Mouse (Mus musculus): Measurements from ENCODE around the gene Arrdc5. TPM values are rescaled to one million over a fixed set of nuclear protein-coding genes. Genes with fewer than 3 reads are reported as not detected.

The Arrdc5 gene
- polyA plus RNA-seq, 1 experiment from 2014 or later: not detected

DNA sequence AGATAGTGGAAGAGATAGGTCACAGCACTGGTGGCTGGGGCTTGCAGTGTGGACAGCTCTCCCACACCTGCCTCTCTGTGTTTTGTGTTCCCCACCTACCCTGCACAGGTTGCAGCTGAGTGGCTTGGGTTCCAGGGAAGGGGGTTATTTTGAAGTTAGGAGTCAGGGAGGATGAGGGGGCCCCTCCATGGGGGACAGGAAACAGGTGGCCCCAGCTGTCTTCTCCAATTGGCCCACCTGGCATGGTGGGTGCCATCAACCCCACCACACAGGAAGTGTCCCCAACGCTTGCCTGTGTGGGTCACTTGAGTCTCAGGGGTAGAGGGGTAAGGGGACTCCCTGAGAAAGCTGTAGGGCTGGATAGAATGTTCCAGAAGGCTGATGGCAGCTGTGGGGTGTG, 6.8 kb downstream of the Arrdc5 start:
- Histone ChIP-seq H3K4me1 (replicated peaks; ENCODE audit: control insufficient read depth, insufficient read depth, low read length) (peaks cover 19% of the 10 kb centered on the region), H3K9me3 (ENCODE audit: control insufficient read depth, low read length) (no peaks in the 10 kb centered on the region), H3K4me3 (ENCODE audit: low read length) (no peak overlapping the region), H3K27me3 (ENCODE audit: control insufficient read depth, insufficient read depth, low read depth, low read length) (no peaks in the 10 kb centered on the region), H3K9ac (ENCODE audit: low read length) (no peak overlapping the region), H3K27ac (ENCODE audit: low read length) (no peak overlapping the region), H3K4me2 (ENCODE audit: low read depth, low read length) (no peak overlapping the region), H3K36me3 (ENCODE audit: control insufficient read depth, insufficient read depth, low read length) (no peaks in the 10 kb centered on the region)
- WGBS: 50% methylated on average over 1 of the region's 1 CpGs
- ATAC-seq (ENCODE audit: low read depth): no peak

DNA sequence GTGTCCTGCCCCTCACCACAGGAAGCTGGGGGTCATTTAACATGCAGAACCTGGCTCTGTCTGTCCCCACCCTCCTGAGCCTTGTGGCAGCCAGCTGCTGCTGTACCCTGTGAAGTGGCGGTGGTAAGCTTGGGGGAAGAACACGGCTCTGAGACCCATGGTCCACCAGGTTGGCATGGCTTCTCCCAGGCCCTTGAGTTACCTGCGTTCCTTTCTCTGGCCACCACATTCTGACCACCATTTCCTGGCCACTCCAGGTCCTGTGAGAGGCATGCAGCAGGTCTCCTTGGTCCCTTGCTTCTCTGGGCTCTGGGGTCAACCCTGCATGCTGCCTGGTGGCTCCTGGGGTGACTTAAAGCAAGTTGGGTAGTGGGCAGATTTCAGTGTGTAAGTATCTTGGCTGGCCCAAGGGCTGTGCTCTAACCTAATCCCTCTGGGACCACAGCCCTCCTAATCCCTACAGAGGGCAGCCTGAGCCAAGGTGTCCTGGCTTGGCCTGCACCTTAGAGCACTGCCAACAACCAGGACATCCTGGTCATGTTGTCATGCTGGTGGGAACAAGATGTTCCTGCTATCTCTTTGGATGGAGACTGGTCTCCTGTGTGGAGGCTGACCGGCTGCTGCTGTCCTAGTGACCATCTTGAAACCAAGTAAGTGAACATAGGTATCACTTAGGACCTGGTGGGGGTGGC, 7.4 kb downstream of the Arrdc5 start, which contains the start of gene Plin3:
Gene Plin3, minus strand, starts transcription at position 343 of the 692 bp plus-strand sequence.
- Histone ChIP-seq H3K27ac (ENCODE audit: low read length) (peak within 1 kb of the TSS; percentile 97), H3K4me1 (replicated peaks; ENCODE audit: control insufficient read depth, insufficient read depth, low read length) (peaks cover 25% of the 10 kb centered on the region), H3K4me2 (ENCODE audit: low read depth, low read length) (no peak within 1 kb of the TSS), H3K4me3 (ENCODE audit: low read length) (no peak within 1 kb of the TSS), H3K9ac (ENCODE audit: low read length) (no peak within 1 kb of the TSS; the same call in 1 of the 2 replicates), H3K36me3 (ENCODE audit: control insufficient read depth, insufficient read depth, low read length) (no peaks in the 10 kb centered on the region), H3K9me3 (ENCODE audit: control insufficient read depth, low read length) (no peaks in the 10 kb centered on the region), H3K27me3 (ENCODE audit: control insufficient read depth, insufficient read depth, low read depth, low read length) (no peaks in the 10 kb centered on the region)
- ATAC-seq (ENCODE audit: low read depth): no peak
- WGBS: 88% methylated on average over 4 of the region's 4 CpGs

- Histone ChIP-seq H3K4me2 (ENCODE audit: low read depth, low read length) (no peak overlapping the region), H3K4me3 (ENCODE audit: low read length) (no peak overlapping the region), H3K4me1 (replicated peaks; ENCODE audit: control insufficient read depth, insufficient read depth, low read length) (peaks cover 29% of the 10 kb centered on the region), H3K36me3 (ENCODE audit: control insufficient read depth, insufficient read depth, low read length) (no peaks in the 10 kb centered on the region), H3K9me3 (ENCODE audit: control insufficient read depth, low read length) (no peaks in the 10 kb centered on the region), H3K27me3 (ENCODE audit: control insufficient read depth, insufficient read depth, low read depth, low read length) (no peaks in the 10 kb centered on the region), H3K27ac (ENCODE audit: low read length) (peak overlapping the region; percentile 97), H3K9ac (ENCODE audit: low read length) (peak overlapping the region; percentile 65; the same call in 1 of the 2 replicates)
- ATAC-seq (ENCODE audit: low read depth): no peak
- 89% methylated on average over 7 of the region's 7 CpGs for WGBS
These were observed 8.1 kb downstream of the Arrdc5 start for GRCm38 (mm10) chr17:56291826-56292475.

- ATAC-seq (ENCODE audit: low read depth): peak; percentile 93
- H3K27me3 ChIP-seq (ENCODE audit: control insufficient read depth, insufficient read depth, low read depth, low read length): no peaks in the 10 kb centered on the region
These were observed 8.9 kb downstream of the Arrdc5 start for GRCm38 (mm10) chr17:56291171-56291511.

GRCm38 (mm10) chr17:56290388-56291170, 9.5 kb downstream of the Arrdc5 start:
- peaks cover 31% of the 10 kb centered on the region for H3K4me1 ChIP-seq (replicated peaks; ENCODE audit: control insufficient read depth, insufficient read depth, low read length)
- H3K4me3 ChIP-seq (ENCODE audit: low read length): peak overlapping the region; percentile 68
- WGBS: 3% methylated on average over 17 of the region's 17 CpGs
- peak; percentile 93 for ATAC-seq (ENCODE audit: low read depth)
- no peaks in the 10 kb centered on the region for H3K27me3 ChIP-seq (ENCODE audit: control insufficient read depth, insufficient read depth, low read depth, low read length)
- peak overlapping the region; percentile 82 for H3K4me2 ChIP-seq (ENCODE audit: low read depth, low read length)
- H3K9ac ChIP-seq (ENCODE audit: low read length): peak overlapping the region; percentile 81
- peak overlapping the region; percentile 97 for H3K27ac ChIP-seq (ENCODE audit: low read length)
- H3K9me3 ChIP-seq (ENCODE audit: control insufficient read depth, low read length): no peaks in the 10 kb centered on the region
- H3K36me3 ChIP-seq (ENCODE audit: control insufficient read depth, insufficient read depth, low read length): peaks cover 13% of the 10 kb centered on the region

More at GRCm38 (mm10) chr17:56291171-56291511, 8.9 kb downstream of the Arrdc5 start:
- Histone ChIP-seq H3K4me1 (replicated peaks; ENCODE audit: control insufficient read depth, insufficient read depth, low read length) (peaks cover 31% of the 10 kb centered on the region), H3K9ac (ENCODE audit: low read length) (peak overlapping the region; percentile 65), H3K36me3 (ENCODE audit: control insufficient read depth, insufficient read depth, low read length) (peaks cover 7% of the 10 kb centered on the region), H3K4me2 (ENCODE audit: low read depth, low read length) (peak overlapping the region; percentile 82), H3K27ac (ENCODE audit: low read length) (peak overlapping the region; percentile 97), H3K9me3 (ENCODE audit: control insufficient read depth, low read length) (no peaks in the 10 kb centered on the region), H3K4me3 (ENCODE audit: low read length) (peak overlapping the region; percentile 17)
- WGBS: under 1% methylated on average over 16 of the region's 16 CpGs

DNA sequence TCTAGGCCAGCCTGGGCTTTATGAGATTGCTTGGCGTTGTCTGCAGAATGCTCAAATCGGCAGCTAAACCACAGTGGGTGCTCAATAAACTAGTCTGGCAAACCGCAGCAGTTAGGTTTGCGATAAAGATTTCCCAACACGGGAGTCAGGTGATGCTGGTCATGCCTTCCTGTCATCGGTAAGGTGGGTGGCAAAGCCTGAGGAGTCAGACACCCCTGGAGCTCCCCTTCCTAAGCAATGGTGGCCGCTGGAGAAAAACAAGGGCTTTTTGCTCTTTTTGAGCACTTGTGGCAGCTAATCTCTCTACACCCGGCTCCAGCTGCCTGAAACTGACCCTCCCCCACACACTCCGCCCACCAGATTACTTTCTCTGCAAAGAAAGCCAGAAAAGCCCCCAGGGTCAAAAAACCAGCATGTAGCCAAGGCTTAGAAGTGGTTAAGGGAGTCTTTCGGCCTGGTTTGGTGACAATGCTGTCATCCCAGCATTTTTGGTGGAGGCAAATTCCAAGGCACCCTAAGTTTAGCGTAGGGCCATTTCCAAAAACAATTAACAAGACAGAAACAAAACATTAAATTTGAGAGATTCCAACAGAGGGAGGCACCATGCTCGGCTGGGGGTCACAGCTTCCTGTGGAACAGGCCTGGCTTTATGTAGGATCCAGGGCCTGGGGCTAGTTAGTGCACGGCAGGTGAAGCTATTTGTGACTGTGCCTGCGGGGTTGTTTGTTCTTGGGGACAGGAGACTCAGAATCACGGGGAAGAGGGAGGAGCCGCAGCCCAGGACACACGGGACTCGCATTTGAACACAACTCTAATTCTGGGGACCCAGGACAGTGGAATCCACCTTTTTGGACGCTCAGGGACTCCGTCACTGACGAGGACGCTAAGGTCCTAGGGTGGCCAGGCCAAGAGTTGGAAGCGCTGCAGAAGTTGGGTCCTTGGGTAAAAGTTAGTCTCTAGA, 10.4 kb downstream of the Arrdc5 start:
- peak overlapping the region; percentile 81 for H3K9ac ChIP-seq (ENCODE audit: low read length)
- H3K27me3 ChIP-seq (ENCODE audit: control insufficient read depth, insufficient read depth, low read depth, low read length): no peaks in the 10 kb centered on the region
- peak overlapping the region; percentile 68 for H3K4me3 ChIP-seq (ENCODE audit: low read length)
- H3K4me1 ChIP-seq (replicated peaks; ENCODE audit: control insufficient read depth, insufficient read depth, low read length): peaks cover 31% of the 10 kb centered on the region
- peak overlapping the region; percentile 82 for H3K4me2 ChIP-seq (ENCODE audit: low read depth, low read length)
- H3K9me3 ChIP-seq (ENCODE audit: control insufficient read depth, low read length): no peaks in the 10 kb centered on the region
- ATAC-seq (ENCODE audit: low read depth): peak; percentile 8
- peaks cover 21% of the 10 kb centered on the region for H3K36me3 ChIP-seq (ENCODE audit: control insufficient read depth, insufficient read depth, low read length)
- WGBS: 2% methylated on average over 23 of the region's 23 CpGs
- H3K27ac ChIP-seq (ENCODE audit: low read length): peak overlapping the region; percentile 97

DNA sequence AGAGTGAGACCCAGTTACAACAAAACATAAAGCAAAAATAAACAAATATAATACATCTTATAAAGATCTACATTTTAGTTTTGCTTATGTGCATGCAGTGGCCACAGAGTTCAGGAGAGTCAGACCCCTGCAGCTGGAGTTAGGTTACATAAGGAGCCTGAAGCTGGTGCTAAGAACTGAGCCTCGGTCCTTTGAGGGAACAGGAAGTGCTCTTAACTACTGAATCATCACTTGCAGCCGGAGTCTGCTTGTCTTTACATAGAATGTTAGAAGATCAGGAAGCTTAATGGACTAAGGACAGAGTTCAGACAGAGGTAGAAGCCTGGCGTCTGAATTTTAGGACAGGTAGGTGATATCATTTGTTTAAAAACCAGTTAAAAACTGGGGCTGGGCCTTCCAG, 11.2 kb downstream of the Arrdc5 start:
- ATAC-seq (ENCODE audit: low read depth): no peak
- Histone ChIP-seq H3K4me1 (replicated peaks; ENCODE audit: control insufficient read depth, insufficient read depth, low read length) (peaks cover 31% of the 10 kb centered on the region), H3K27me3 (ENCODE audit: control insufficient read depth, insufficient read depth, low read depth, low read length) (no peaks in the 10 kb centered on the region), H3K4me3 (ENCODE audit: low read length) (peak overlapping the region; percentile 68), H3K27ac (ENCODE audit: low read length) (peak overlapping the region; percentile 97), H3K9me3 (ENCODE audit: control insufficient read depth, low read length) (no peaks in the 10 kb centered on the region), H3K36me3 (ENCODE audit: control insufficient read depth, insufficient read depth, low read length) (peaks cover 28% of the 10 kb centered on the region), H3K9ac (ENCODE audit: low read length) (peak overlapping the region; percentile 81), H3K4me2 (ENCODE audit: low read depth, low read length) (peak overlapping the region; percentile 82)
- 28% methylated on average over 3 of the region's 3 CpGs for WGBS

DNA sequence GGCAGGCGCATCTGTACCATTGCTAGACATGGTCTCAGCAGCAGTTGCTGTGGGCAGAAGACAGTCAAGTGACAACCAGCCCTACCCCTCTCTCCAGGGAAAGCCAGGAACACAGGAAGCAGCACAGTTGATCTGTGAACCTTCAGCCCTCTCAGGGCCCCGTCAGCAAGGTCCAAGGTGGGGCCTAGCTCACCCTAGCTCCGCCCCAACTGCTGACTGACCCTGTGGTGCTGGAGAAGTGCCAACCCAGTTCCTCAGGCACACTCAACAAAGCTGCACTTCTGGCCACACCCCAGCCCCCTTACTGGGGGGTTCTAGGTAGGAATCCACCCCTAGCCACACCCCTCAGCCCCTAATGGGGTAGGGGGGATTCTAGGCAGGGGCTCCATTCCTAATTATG, 12.3 kb downstream of the Arrdc5 start:
- Histone ChIP-seq H3K4me3 (ENCODE audit: low read length) (no peak overlapping the region; the same call in 1 of the 2 replicates), H3K27me3 (ENCODE audit: control insufficient read depth, insufficient read depth, low read depth, low read length) (no peaks in the 10 kb centered on the region), H3K4me2 (ENCODE audit: low read depth, low read length) (peak overlapping the region; percentile 48), H3K9me3 (ENCODE audit: control insufficient read depth, low read length) (no peaks in the 10 kb centered on the region), H3K9ac (ENCODE audit: low read length) (peak overlapping the region; percentile 47; the same call in 1 of the 2 replicates), H3K4me1 (replicated peaks; ENCODE audit: control insufficient read depth, insufficient read depth, low read length) (peaks cover 31% of the 10 kb centered on the region), H3K27ac (ENCODE audit: low read length) (peak overlapping the region; percentile 53), H3K36me3 (ENCODE audit: control insufficient read depth, insufficient read depth, low read length) (peaks cover 33% of the 10 kb centered on the region)
- 39% methylated on average over 3 of the region's 3 CpGs for WGBS
- ATAC-seq (ENCODE audit: low read depth): no peak

Measured in lung, embryonic 16.5 days (tissue).